Mouse (Mus musculus): ENCODE results near the gene Vav1. TPM values are rescaled to one million over a fixed set of nuclear protein-coding genes. Genes with fewer than 3 reads are reported as not detected.
"Not testable (repeated sequence)": the region's sequence is repeated elsewhere in the genome, so short reads cannot be mapped to it uniquely, and the experiment has no call there.

Gene Vav1
- polyA plus RNA-seq, 1 experiment: not detected

DNA sequence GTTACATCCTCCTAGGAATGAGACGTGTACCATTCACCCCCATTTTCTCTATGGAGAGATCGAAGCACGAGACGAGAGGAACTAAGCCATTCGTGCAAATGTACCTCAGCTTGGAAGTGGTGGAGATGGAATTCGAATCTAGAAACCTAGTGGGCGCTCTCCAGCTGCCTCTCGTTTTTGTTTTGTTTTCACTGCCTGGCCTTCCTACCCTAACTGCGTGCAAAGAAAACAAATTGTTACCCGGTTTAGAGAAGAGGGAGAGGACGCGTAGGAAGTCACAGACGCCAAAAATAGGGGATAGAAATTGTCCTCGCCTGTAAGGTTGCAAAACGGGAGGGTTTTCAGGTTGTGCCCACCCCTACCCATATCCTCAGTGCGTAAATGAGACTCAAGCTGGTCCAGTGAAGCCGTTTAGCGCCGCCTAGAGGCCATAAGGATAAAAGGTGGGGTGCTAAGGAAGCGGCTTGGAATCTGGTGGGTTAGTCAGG is 2.2 kb upstream of the Vav1 start:
- Histone ChIP-seq H3K79me2 (ENCODE audit: control insufficient read depth, insufficient read depth) (no peaks in the 10 kb centered on the region), H3K4me2 (ENCODE audit: low read depth) (peak overlapping the region; percentile 83), H3K27me3 (ENCODE audit: control insufficient read depth, insufficient read depth, insufficient read length) (peaks cover 27% of the 10 kb centered on the region), H3ac (ENCODE audit: control insufficient read depth, insufficient read length) (no peak overlapping the region), H3K4me3 (peak overlapping the region; percentile 54), H3K36me3 (ENCODE audit: control insufficient read depth, insufficient read depth) (no peaks in the 10 kb centered on the region)
- TF ChIP-seq CEBPB (IDR thresholded peaks at IDR 0.05; ENCODE audit: insufficient read depth, poor library complexity, severe bottlenecking) (no peak), TCF12 (IDR thresholded peaks at IDR 0.05; ENCODE audit: insufficient read depth, poor library complexity, severe bottlenecking) (no peak)

DNA sequence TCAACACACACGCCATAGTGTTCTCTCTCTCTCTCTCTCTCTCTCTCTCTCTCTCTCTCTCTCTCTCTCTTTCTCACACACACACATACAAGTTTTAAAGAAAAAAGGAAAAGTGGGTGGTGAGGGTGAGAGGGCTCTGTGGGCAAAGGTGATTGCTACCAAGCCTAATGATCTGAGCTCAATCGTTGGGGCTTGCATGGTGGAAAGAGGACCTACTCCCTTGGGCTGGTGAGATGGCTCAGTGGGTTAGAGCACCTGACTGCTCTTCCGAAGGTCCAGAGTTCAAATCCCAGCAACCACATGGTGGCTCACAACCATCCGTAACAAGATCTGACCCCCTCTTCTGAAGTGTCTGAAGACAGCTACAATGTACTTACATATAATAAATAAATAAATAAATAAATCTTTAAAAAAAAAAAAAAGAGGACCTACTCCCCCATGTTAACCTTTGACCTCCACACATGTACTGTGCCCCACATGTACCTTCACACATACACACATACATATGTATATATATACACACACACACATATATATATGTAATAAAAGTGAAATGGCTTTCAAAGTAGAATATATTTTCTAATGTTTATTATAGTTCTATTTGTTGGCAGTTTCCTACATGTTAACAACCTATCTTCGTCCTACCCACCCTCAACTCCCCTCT is 1.2 kb upstream of the Vav1 start:
- H3K4me3 ChIP-seq: peak overlapping the region; percentile 54
- peaks cover 30% of the 10 kb centered on the region for H3K27me3 ChIP-seq (ENCODE audit: control insufficient read depth, insufficient read depth, insufficient read length)
- H3K4me2 ChIP-seq (ENCODE audit: low read depth): not testable (repeated sequence)

DNA sequence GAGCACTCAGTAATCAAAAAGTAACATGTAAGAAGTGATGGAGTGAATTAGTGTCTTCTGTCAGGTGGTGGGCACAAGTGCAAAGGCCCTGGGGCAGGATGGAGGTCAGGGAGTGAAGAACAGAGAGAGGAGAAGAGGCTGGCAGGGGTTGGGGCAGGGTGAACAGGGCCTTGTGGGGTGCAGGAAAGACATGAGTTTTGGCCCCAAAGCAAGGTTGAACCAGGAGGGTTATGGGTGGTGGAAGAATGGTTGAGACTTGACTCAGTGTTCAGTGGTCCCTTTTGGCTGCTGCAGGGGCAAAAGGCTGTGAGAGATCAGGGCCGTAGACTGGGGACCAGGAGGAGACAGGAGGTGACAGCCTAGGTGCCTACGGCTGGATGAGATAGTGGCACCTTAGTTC is 363 bp upstream of the Vav1 start:
- H3K27me3 ChIP-seq (ENCODE audit: control insufficient read depth, insufficient read depth, insufficient read length): peaks cover 37% of the 10 kb centered on the region
- H3ac ChIP-seq (ENCODE audit: control insufficient read depth, insufficient read length): no peak overlapping the region
- H3K4me3 ChIP-seq: no peak overlapping the region
- no peaks in the 10 kb centered on the region for H3K79me2 ChIP-seq (ENCODE audit: control insufficient read depth, insufficient read depth)
- no peak for TF ChIP-seq MAX (IDR thresholded peaks at IDR 0.05; ENCODE audit: low read depth)
- TF ChIP-seq TCF3 (IDR thresholded peaks at IDR 0.05; ENCODE audit: insufficient read length, low read depth): no peak
- TF ChIP-seq USF1 (IDR thresholded peaks at IDR 0.05; ENCODE audit: low read depth): no peak
- no peak for TF ChIP-seq POLR2AphosphoS2 (IDR thresholded peaks at IDR 0.05; ENCODE audit: insufficient read length, low read depth)
- no peak for TF ChIP-seq REST (IDR thresholded peaks at IDR 0.05; ENCODE audit: insufficient read depth, insufficient read length)
- no peak for TF ChIP-seq E2F4 (IDR thresholded peaks at IDR 0.05; ENCODE audit: insufficient read depth)
- no peak for TF ChIP-seq SRF (IDR thresholded peaks at IDR 0.05; ENCODE audit: control insufficient read depth, insufficient read length, low read depth)
- no peaks in the 10 kb centered on the region for H3K36me3 ChIP-seq (ENCODE audit: control insufficient read depth, insufficient read depth)
- H3K4me2 ChIP-seq (ENCODE audit: low read depth): no peak overlapping the region

More for the DNA sequence above, 1.2 kb upstream of the Vav1 start:
- not testable (repeated sequence) for H3ac ChIP-seq (ENCODE audit: control insufficient read depth, insufficient read length); H3K79me2 ChIP-seq (ENCODE audit: control insufficient read depth, insufficient read depth); H3K36me3 ChIP-seq (ENCODE audit: control insufficient read depth, insufficient read depth)

DNA sequence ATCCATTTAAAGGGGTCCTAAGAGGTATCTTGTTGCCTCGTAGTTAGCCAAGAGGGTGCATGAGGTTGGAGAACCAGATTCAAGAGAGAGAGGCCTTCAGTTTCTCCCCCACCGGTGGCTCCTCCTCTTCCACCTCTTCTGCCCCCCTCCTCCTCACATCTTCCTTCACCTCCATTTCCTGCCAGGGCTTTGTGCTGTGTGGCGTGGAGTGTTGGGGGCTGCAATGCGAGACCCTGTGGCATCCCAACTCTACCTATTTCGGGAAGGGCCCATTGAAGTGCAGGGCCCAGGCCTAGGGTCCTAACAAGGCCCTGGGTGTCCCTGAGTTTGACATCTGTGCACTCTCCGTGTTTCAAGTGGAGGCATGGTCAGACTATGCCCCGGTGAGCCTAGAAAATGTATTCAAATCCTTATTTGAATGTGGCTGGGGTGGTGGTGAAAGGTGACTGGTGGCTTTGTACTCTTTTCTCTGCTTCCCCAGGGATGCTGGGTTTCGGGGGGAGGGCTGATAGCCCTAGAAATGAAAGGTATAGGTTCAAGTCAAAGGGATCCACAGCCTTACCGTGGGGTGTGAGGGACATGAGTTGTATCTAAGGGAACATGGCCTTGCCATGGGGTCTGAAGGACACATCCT is 808 bp downstream of the Vav1 start:
- Histone ChIP-seq H3ac (ENCODE audit: control insufficient read depth, insufficient read length) (no peak overlapping the region), H3K27me3 (ENCODE audit: control insufficient read depth, insufficient read depth, insufficient read length) (peaks cover 46% of the 10 kb centered on the region), H3K79me2 (ENCODE audit: control insufficient read depth, insufficient read depth) (no peaks in the 10 kb centered on the region), H3K36me3 (ENCODE audit: control insufficient read depth, insufficient read depth) (no peaks in the 10 kb centered on the region), H3K4me3 (no peak overlapping the region), H3K4me2 (ENCODE audit: low read depth) (no peak overlapping the region)
- TF ChIP-seq TCF3 (IDR thresholded peaks at IDR 0.05; ENCODE audit: insufficient read length, low read depth) (no peak), REST (IDR thresholded peaks at IDR 0.05; ENCODE audit: insufficient read depth, insufficient read length) (no peak), POLR2AphosphoS2 (IDR thresholded peaks at IDR 0.05; ENCODE audit: insufficient read length, low read depth) (no peak), SRF (IDR thresholded peaks at IDR 0.05; ENCODE audit: control insufficient read depth, insufficient read length, low read depth) (no peak), TCF12 (IDR thresholded peaks at IDR 0.05; ENCODE audit: insufficient read depth, poor library complexity, severe bottlenecking) (no peak), POLR2A (IDR thresholded peaks at IDR 0.05; ENCODE audit: insufficient read length, low read depth) (no peak)

DNA sequence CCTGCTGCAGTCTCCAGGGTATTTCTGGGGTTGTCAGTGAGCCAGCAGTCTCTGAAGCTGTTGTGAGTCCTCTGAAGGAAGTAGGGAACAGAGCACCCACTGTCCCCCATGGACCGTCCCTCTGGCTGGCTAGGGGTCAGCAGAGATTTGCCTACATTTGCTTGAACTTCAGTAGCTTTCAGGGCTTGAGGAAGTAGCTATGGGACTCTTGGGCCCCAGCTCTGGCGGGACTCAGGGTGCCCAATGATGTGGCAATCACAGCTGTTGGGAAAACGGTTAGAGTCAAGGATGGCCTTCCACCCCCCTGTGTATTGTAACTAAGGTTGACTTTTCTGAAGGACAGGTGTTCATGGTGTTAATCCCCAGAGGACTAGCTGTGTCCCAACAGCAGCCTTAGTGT is 1.5 kb downstream of the Vav1 start:
- no peak overlapping the region for H3ac ChIP-seq (ENCODE audit: control insufficient read depth, insufficient read length)
- no peak overlapping the region for H3K4me3 ChIP-seq
- no peaks in the 10 kb centered on the region for H3K36me3 ChIP-seq (ENCODE audit: control insufficient read depth, insufficient read depth)
- H3K79me2 ChIP-seq (ENCODE audit: control insufficient read depth, insufficient read depth): no peaks in the 10 kb centered on the region
- TF ChIP-seq USF1 (IDR thresholded peaks at IDR 0.05; ENCODE audit: low read depth): no peak
- no peak for TF ChIP-seq TCF12 (IDR thresholded peaks at IDR 0.05; ENCODE audit: insufficient read depth, poor library complexity, severe bottlenecking)
- no peak for TF ChIP-seq REST (IDR thresholded peaks at IDR 0.05; ENCODE audit: insufficient read depth, insufficient read length)
- no peak for TF ChIP-seq CEBPB (IDR thresholded peaks at IDR 0.05; ENCODE audit: insufficient read depth, poor library complexity, severe bottlenecking)
- TF ChIP-seq POLR2A (IDR thresholded peaks at IDR 0.05; ENCODE audit: insufficient read length, low read depth): no peak
- no peak for TF ChIP-seq MAX (IDR thresholded peaks at IDR 0.05; ENCODE audit: low read depth)
- no peak for TF ChIP-seq SRF (IDR thresholded peaks at IDR 0.05; ENCODE audit: control insufficient read depth, insufficient read length, low read depth)
- no peak for TF ChIP-seq POLR2AphosphoS2 (IDR thresholded peaks at IDR 0.05; ENCODE audit: insufficient read length, low read depth)
- no peak for TF ChIP-seq E2F4 (IDR thresholded peaks at IDR 0.05; ENCODE audit: insufficient read depth)
- no peak for TF ChIP-seq TCF3 (IDR thresholded peaks at IDR 0.05; ENCODE audit: insufficient read length, low read depth)
- no peak for TF ChIP-seq MYOG (IDR thresholded peaks at IDR 0.05; ENCODE audit: control insufficient read depth in 1 of 3, insufficient read depth in 1 of 3, insufficient read length in 2 of 3, low read depth in 2 of 3)
- peaks cover 48% of the 10 kb centered on the region for H3K27me3 ChIP-seq (ENCODE audit: control insufficient read depth, insufficient read depth, insufficient read length)
- no peak overlapping the region for H3K4me2 ChIP-seq (ENCODE audit: low read depth)

DNA sequence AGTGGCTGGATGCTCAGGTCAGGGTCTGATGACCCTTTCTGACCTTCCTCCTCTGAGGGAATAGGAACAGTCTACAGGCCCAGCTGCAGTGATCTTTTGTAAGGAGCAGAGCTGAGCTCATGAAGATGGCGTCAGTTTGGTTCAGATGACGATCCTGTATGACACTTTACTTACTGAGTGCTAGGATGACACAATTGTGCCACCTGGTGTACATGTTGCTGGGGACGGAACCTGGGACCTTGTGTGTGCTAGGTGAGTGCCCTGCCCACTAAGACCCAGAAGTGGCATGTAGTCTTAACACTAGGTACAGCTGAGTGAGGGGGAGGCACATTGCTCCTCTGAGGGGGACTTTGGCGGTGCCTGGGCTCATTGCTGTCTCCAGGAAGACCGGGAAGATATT is 5.0 kb downstream of the Vav1 start:
- TF ChIP-seq TCF3 (IDR thresholded peaks at IDR 0.05; ENCODE audit: insufficient read length, low read depth) (no peak), MYOG (IDR thresholded peaks at IDR 0.05; ENCODE audit: control insufficient read depth in 1 of 3, insufficient read depth in 1 of 3, insufficient read length in 2 of 3, low read depth in 2 of 3) (no peak), POLR2AphosphoS2 (IDR thresholded peaks at IDR 0.05; ENCODE audit: insufficient read length, low read depth) (no peak), REST (IDR thresholded peaks at IDR 0.05; ENCODE audit: insufficient read depth, insufficient read length) (no peak), MYOD1 (IDR thresholded peaks at IDR 0.05; ENCODE audit: control insufficient read depth in 1 of 3, insufficient read length in 2 of 3, low read depth in 2 of 3) (no peak), MAX (IDR thresholded peaks at IDR 0.05; ENCODE audit: low read depth) (no peak), TCF12 (IDR thresholded peaks at IDR 0.05; ENCODE audit: insufficient read depth, poor library complexity, severe bottlenecking) (no peak), E2F4 (IDR thresholded peaks at IDR 0.05; ENCODE audit: insufficient read depth) (no peak), USF1 (IDR thresholded peaks at IDR 0.05; ENCODE audit: low read depth) (no peak), POLR2A (IDR thresholded peaks at IDR 0.05; ENCODE audit: insufficient read length, low read depth) (no peak), CEBPB (IDR thresholded peaks at IDR 0.05; ENCODE audit: insufficient read depth, poor library complexity, severe bottlenecking) (no peak), SRF (IDR thresholded peaks at IDR 0.05; ENCODE audit: control insufficient read depth, insufficient read length, low read depth) (no peak)
- Histone ChIP-seq H3K4me3 (no peak overlapping the region), H3K79me2 (ENCODE audit: control insufficient read depth, insufficient read depth) (no peaks in the 10 kb centered on the region), H3ac (ENCODE audit: control insufficient read depth, insufficient read length) (no peak overlapping the region), H3K36me3 (ENCODE audit: control insufficient read depth, insufficient read depth) (no peaks in the 10 kb centered on the region), H3K4me2 (ENCODE audit: low read depth) (no peak overlapping the region), H3K27me3 (ENCODE audit: control insufficient read depth, insufficient read depth, insufficient read length) (peaks cover 39% of the 10 kb centered on the region)
